Mouse (Mus musculus) liver, embryonic 11.5 days (tissue): ENCODE measurements around the gene Iqcg. TPM values are rescaled to one million over a fixed set of nuclear protein-coding genes. Genes with fewer than 3 reads are reported as not detected.

Source experiments
- ATAC-seq: fragments of 200-750 bp; cut with Nextera tagmentation; replicated peaks from 2 replicates; pipeline ENCODE4 v1.8.0; 2017; ENCODE audit warnings: moderate number of reproducible peaks, mild to moderate bottlenecking, moderate TSS enrichment, moderate library complexity; ENCODE audit not compliant: low FRiP score
- DNase-seq: peaks from one replicate; pipeline ENCODE4 v3.0.0-alpha.2; 2017; ENCODE audit warnings: low spot score
- H3K27ac ChIP-seq: fragments of 300-500 bp; sonication (generic); 2 replicates; pipeline ENCODE4 v1.5.1; 2014; ENCODE audit warnings: mild to moderate bottlenecking, low read depth, low read length, control low read depth
- H3K27me3 ChIP-seq: fragments of 300-500 bp; sonication (generic); replicated peaks from 2 replicates; pipeline ENCODE4 v1.6.1; 2014; ENCODE audit warnings: low read length, mixed read lengths; ENCODE audit not compliant: control insufficient read depth, insufficient read depth
- H3K36me3 ChIP-seq: fragments of 300-500 bp; sonication (generic); 2 replicates; pipeline ENCODE4 v1.6.1; 2014; ENCODE audit warnings: mild to moderate bottlenecking, low read length, moderate library complexity, mixed read lengths; ENCODE audit not compliant: control insufficient read depth, insufficient read depth
- H3K4me1 ChIP-seq: fragments of 300-500 bp; sonication (generic); replicated peaks from 2 replicates; pipeline ENCODE4 v1.6.1; 2014; ENCODE audit warnings: low read length, mixed read lengths; ENCODE audit not compliant: control insufficient read depth, insufficient read depth
- H3K4me2 ChIP-seq: fragments of 300-500 bp; sonication (generic); 2 replicates; pipeline ENCODE4 v1.6.1; 2014; ENCODE audit warnings: mild to moderate bottlenecking, control low read depth, moderate library complexity
- H3K4me3 ChIP-seq: fragments of 300-500 bp; sonication (generic); 2 replicates; pipeline ENCODE4 v1.5.1; 2014; ENCODE audit warnings: low read depth, low read length, control low read depth
- H3K9ac ChIP-seq: fragments of 300-500 bp; sonication (generic); 2 replicates; pipeline ENCODE4 v1.6.1; 2014; ENCODE audit warnings: low read depth, low read length, control low read depth
- H3K9me3 ChIP-seq: fragments of 300-500 bp; sonication (generic); 2 replicates; pipeline ENCODE4 v1.6.1; 2016; ENCODE audit warnings: low read length, inconsistent platforms, mixed read lengths; ENCODE audit not compliant: control insufficient read depth
- WGBS: fragments of 180-500 bp; shearing (Covaris S2); extraction: QIAGEN DNeasy Blood & Tissue Kit; methylation state at CpG from one replicate; pipeline ENCODE4 v1.1.7; 2014; 5-methylcytosine and 5-hydroxymethylcytosine counted together
- polyA plus RNA-seq: library from polyadenylated mRNA; unstranded; fragments of >200 nt; fragmentation: Nextera tagmentation; extraction: Ambion mirVana; gene quantifications from 2 replicates; pipeline ENCODE4 v1.2.1, GENCODE M21; 2014

Gene Iqcg
- 4.1 and 4.2 TPM in 2 replicates for polyA plus RNA-seq

DNA sequence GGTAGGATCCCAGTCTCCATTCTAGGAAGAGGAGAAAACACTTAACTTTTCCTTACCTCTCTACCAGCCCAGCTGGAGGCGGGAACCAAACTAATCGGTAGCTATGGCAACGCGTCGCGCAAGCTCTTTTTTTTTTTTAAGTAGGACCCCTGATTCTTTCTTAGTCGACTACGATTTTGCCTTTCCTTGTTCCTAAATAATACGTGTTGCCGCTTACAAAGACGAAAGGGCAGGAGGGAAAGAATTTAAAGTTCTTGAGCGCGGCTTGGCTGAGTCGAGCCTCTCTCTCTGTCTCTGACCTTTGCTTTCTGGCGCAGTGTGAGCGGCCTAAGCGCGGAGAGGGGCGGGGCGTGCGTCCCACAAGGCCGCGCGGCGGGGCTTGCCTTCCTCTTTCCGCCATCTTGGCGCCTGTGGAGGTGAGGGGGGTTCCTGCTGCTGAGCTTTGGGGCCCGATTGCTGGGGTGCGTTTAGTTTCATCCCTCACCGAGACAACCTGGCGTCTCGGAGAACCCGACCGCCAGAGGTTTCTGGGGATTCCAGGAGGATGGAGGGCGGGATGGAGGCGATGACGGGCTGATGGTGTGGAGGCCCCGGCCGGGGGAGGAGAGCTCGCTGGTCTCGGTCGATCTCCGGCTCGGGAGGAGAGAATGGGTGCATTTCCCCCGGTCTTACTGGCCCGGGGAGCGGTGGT, at the start of gene Iqcg, which contains the start of gene Rpl35a:
Gene Iqcg, minus strand, starts transcription at position 124 of the 691 bp plus-strand sequence.
Gene Rpl35a, plus strand, starts transcription at position 359 of the 691 bp plus-strand sequence.
- H3K27ac ChIP-seq, result peak within 1 kb of the TSS; percentile 88
- H3K4me1 ChIP-seq, result peaks cover 19% of the 10 kb centered on the region
- peaks cover 21% of the 10 kb centered on the region for H3K36me3 ChIP-seq
- peak within 1 kb of the TSS; percentile 99 for H3K9ac ChIP-seq
- H3K4me3 ChIP-seq, result peak within 1 kb of the TSS; percentile 97
- no peaks in the 10 kb centered on the region for H3K9me3 ChIP-seq
- ATAC-seq, result peak; percentile 84
- DNase-seq, result peak; percentile 92
- H3K27me3 ChIP-seq, result no peaks in the 10 kb centered on the region
- peak within 1 kb of the TSS; percentile 70 for H3K4me2 ChIP-seq
- WGBS, result 0% methylated on average over 46 of the region's 47 CpGs

DNA sequence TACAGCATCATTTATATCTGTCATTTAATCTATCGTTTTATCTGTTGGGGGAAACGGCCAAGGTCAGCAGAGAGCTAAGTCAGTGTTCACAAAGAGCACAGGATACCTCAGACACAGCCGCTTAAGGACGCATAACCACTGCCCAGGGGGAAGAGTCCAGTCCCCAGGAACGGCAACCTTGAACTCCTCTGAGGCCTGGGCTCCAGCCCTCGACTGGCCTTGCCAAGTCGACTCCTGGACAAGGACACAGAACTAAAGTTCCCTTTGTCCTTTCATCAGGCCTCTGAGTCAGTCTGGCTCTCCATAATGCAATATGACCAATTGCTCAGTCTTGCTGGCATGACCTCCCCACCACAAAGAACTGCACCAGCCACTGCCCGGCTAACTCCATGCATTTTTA, 29.6 kb upstream of the Iqcg start:
- Histone ChIP-seq H3K9me3 (no peaks in the 10 kb centered on the region), H3K9ac (no peak overlapping the region), H3K27ac (no peak overlapping the region), H3K4me1 (no peaks in the 10 kb centered on the region), H3K4me2 (no peak overlapping the region), H3K36me3 (no peaks in the 10 kb centered on the region), H3K27me3 (no peaks in the 10 kb centered on the region), H3K4me3 (no peak overlapping the region)
- ATAC-seq (no peak), DNase-seq (no peak)
- WGBS, result 78% methylated on average over 8 of the region's 8 CpGs

DNA sequence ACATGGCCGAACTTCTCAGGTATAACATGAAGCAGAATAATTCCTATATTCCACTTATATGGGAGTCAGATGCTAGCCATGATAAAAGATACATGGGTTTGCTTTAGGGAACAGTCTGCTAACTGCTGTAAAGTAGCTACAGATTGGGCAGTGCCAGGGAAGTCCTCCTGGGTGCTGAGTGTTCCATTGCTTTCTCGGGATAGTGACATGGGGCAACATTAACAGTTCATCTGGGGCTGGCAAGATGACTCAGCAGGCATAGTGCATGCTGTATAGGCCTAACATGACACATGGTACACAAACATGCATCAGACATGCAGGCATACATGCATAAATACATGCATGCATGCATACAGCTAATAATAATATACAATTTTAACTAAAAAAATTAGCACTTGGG, 28.0 kb upstream of the Iqcg start:
- no peaks in the 10 kb centered on the region for H3K9me3 ChIP-seq
- H3K9ac ChIP-seq, result no peak overlapping the region
- no peaks in the 10 kb centered on the region for H3K36me3 ChIP-seq
- no peaks in the 10 kb centered on the region for H3K27me3 ChIP-seq
- DNase-seq, result no peak
- no peaks in the 10 kb centered on the region for H3K4me1 ChIP-seq
- no peak for ATAC-seq
- H3K4me2 ChIP-seq, result no peak overlapping the region
- H3K4me3 ChIP-seq, result no peak overlapping the region
- 86% methylated on average over 2 of the region's 2 CpGs for WGBS
- no peak overlapping the region for H3K27ac ChIP-seq

DNA sequence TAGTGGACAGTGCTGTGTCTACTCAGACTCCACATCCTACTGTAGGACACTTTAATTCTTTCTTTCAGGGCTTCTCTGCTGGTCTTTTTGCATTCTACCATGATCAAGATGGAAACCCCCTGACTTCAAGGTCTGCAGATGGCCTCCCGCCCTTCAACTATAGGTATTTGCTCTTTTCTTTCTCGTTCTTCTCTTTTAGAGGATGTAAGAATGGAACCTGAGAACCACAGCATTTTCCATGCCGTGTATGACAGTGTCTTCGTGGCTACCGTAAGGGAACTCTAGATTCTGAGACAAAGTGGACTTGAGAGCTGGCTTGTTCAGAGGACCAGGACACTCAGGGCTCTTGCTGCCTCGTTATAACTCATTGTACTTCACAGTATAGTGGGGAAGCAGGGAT, 26.9 kb upstream of the Iqcg start:
- 91% methylated on average over 6 of the region's 6 CpGs for WGBS
- H3K4me1 ChIP-seq, result no peaks in the 10 kb centered on the region
- no peak for ATAC-seq

DNA sequence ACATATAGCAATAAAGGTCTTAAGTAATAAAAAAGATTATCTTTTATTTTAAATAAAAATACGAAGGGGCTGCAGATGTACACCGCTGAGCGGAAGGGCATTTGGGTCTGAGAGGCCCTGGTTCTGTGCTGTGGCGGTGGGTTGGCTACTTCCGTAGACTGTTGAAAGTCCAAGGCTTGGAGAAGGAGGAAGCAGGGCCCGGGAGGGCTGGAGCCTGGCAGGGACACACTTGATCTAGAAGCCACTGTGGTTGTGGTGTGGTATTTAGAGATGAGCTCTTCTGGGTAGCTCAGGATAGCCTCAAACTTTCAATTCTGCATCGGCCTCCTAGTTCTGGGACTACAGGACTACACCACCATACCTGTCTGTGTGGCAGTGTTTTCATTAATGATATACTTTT, 24.0 kb upstream of the Iqcg start:
- Histone ChIP-seq H3K4me3 (no peak overlapping the region), H3K9ac (no peak overlapping the region), H3K4me2 (no peak overlapping the region), H3K4me1 (no peaks in the 10 kb centered on the region), H3K27me3 (no peaks in the 10 kb centered on the region), H3K9me3 (no peaks in the 10 kb centered on the region), H3K27ac (no peak overlapping the region), H3K36me3 (no peaks in the 10 kb centered on the region)
- WGBS, result 91% methylated on average over 7 of the region's 7 CpGs
- ATAC-seq (no peak), DNase-seq (no peak)

More for the DNA sequence above, 26.9 kb upstream of the Iqcg start:
- Histone ChIP-seq H3K27ac (no peak overlapping the region), H3K9me3 (no peaks in the 10 kb centered on the region), H3K9ac (no peak overlapping the region), H3K4me2 (no peak overlapping the region), H3K4me3 (no peak overlapping the region), H3K36me3 (no peaks in the 10 kb centered on the region), H3K27me3 (no peaks in the 10 kb centered on the region)
- no peak for DNase-seq

DNA sequence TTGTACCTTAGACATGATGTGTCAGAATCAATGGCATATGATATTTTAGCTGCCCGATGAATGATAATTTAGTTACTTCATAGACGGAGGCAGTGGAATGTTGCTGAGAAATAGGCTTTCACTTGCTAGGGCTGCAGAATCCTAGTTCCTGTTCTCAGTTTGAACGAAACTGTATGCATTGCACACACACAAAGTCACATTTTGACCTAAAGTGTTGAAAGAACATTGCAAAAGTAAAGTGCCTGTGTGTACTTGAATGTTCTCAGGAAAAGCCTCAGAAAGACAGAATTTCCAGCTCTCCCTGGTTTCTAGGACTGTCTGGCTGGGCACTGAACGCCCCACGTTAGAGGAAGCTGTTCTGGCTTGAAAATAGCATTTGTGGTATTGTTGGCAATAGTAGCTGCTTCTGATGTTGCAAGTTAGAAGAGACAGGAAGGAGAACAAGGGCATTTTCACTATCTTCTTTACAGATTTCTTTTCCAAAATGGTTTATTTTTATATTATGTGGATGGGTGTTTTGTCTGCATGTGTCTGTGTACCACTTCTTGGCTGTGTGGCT, 21.1 kb upstream of the Iqcg start:
- no peak overlapping the region for H3K27ac ChIP-seq
- no peaks in the 10 kb centered on the region for H3K4me1 ChIP-seq
- H3K4me2 ChIP-seq, result no peak overlapping the region
- H3K9me3 ChIP-seq, result no peaks in the 10 kb centered on the region
- 77% methylated on average over 5 of the region's 5 CpGs for WGBS
- no peaks in the 10 kb centered on the region for H3K27me3 ChIP-seq
- H3K36me3 ChIP-seq, result no peaks in the 10 kb centered on the region
- DNase-seq, result no peak
- no peak overlapping the region for H3K9ac ChIP-seq
- ATAC-seq, result no peak
- no peak overlapping the region for H3K4me3 ChIP-seq

DNA sequence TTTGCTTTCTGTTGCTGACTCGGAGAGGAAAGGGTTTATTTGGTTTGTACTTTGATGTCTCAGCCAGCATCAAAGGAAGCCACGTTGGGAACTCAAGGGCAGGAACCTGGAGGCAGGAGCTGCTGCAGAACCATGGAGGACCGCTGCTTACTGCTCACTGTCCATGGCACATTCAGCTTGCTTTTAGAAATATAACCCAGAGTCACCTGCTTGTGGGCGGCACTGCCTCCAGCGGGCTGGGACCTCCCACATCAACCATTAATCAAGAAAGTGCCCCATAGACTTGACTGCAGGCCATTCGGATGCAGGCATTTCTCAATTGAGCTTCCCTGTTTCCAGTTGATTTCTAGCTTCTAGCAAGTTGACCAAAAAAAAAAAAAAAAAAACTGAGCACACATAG, 20.1 kb upstream of the Iqcg start:
- DNase-seq, result no peak
- H3K4me1 ChIP-seq, result no peaks in the 10 kb centered on the region
- no peaks in the 10 kb centered on the region; the same call in 1 of the 2 replicates for H3K36me3 ChIP-seq
- no peak overlapping the region for H3K4me2 ChIP-seq
- WGBS, result 63% methylated on average over 6 of the region's 6 CpGs
- no peak overlapping the region for H3K27ac ChIP-seq
- no peak overlapping the region for H3K9ac ChIP-seq
- H3K4me3 ChIP-seq, result no peak overlapping the region
- ATAC-seq, result no peak
- H3K27me3 ChIP-seq, result no peaks in the 10 kb centered on the region
- no peaks in the 10 kb centered on the region for H3K9me3 ChIP-seq

DNA sequence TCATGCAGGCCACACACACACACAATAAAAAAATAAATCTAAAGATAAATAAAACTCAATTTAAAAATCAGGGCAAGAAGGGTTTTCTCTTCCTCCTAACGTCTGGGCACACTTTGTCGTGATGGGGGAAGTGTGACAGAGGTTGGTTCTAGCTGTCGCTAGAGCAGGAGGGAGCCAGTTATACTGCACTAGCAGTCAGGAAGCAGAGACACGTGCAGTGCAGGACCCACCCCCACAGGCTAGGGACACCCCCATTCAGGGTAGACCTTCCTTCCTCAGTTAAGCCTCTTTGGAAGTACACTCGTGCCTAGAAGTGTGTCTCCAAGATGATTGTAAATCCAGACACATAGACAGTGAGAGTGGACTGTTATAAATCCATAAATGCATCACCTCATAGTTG, 18.9 kb upstream of the Iqcg start:
- Histone ChIP-seq H3K9ac (no peak overlapping the region), H3K9me3 (no peaks in the 10 kb centered on the region), H3K27me3 (no peaks in the 10 kb centered on the region), H3K36me3 (no peaks in the 10 kb centered on the region; the same call in 1 of the 2 replicates), H3K27ac (no peak overlapping the region), H3K4me3 (no peak overlapping the region), H3K4me2 (no peak overlapping the region), H3K4me1 (no peaks in the 10 kb centered on the region)
- DNase-seq (no peak), ATAC-seq (no peak)
- WGBS, result 74% methylated on average over 5 of the region's 5 CpGs
